Mouse (Mus musculus) monocyte, adult 5-6 weeks (primary cell): Measurements from ENCODE around the gene D1Pas1. TPM values are rescaled to one million over a fixed set of nuclear protein-coding genes. Genes with fewer than 3 reads are reported as not detected.

Source experiments
- ATAC-seq: fragments of 153-309, 156-312 bp; replicated peaks from 2 replicates; pipeline ENCODE4 v1.8.0; 2017; ENCODE audit warnings: mild to moderate bottlenecking; ENCODE audit not compliant: low TSS enrichment, insufficient number of reproducible peaks, severe bottlenecking, poor library complexity, low FRiP score
- total RNA-seq: library from RNA; stranded (forward); fragments of 200-1000, 200-491, 200-594 nt; gene quantifications from 3 replicates; pipeline ENCODE4 v1.2.3, GENCODE M21; 2017

D1Pas1 gene
- total RNA-seq, 1 experiment from 2014 or later: 0.38 TPM

DNA sequence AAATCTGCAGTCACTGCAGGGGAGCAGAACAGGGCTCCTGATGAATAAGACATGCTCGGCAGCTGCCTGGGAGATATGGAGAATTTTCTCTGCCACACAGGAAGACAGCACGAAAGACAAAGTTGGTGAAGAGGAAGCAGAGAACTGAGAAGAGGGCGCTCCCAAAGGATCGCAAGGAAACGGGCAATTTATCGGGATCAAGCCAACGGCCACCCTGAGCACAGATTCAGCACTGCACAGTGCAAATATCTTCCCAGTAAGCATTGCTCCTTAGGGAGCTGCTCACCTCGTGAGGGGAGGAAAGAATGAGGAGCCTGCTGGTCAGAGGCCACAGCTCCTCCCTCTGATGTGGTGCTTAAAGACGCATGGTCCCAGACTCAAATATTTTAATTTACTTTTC, 13.3 kb downstream of the D1Pas1 start:
- no peak for ATAC-seq

DNA sequence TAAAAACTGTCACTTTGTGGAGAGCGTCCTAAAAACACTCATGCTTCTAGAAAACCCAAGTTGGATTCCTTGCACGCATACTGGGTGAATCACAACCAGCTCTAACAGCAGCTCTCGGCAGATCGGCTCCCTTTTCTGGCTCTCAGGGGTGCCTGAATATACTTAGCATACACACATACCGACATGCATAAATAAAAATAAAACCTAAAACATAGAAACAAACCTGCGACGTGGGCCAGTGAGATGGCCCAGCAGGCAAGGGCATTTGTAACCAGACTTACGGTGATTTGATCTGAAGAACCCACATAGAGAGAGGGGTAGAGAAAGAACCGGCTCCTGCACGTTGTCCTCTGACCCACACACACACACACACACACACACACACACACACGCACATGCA, 17.9 kb downstream of the D1Pas1 start:
- no peak for ATAC-seq

DNA sequence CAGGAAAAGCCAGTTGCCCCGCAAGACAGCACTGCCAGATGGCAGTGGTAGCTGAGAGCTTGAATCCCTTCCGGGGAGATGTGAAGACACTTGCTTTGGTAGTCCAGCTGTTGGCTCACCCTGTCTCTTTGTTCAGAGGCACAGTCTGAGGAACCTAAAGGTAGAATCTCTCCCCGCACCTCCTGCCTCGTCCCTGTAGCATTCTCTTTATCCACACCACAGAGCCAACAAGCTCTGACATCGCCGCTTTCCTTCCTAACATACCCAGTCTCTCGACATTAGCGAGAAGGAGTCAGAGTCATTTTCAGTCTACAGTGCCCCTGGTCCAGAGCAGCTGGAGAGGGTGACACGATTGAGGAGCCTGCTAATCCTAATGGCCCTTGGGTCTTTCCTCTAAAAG, 18.9 kb downstream of the D1Pas1 start:
- no peak for ATAC-seq

DNA sequence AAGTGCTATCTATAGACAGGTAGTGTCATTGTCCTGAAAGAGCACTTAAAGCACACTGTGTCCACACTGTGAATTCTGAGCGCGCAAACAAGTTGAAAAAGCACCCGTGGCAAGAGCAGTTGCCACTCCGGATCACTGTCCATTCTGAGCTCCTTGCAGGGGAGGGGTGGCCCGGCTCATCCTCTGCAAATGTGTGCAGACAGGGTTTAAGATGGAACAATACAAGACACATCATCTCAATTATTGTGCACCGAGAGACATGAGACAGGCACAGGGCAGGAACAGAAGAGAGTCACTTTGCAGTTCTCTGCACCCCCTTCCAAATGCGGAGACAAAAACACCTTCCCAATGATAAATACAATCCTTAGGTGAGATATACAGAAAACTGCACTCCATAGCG, 19.3 kb downstream of the D1Pas1 start:
- no peak for ATAC-seq

DNA sequence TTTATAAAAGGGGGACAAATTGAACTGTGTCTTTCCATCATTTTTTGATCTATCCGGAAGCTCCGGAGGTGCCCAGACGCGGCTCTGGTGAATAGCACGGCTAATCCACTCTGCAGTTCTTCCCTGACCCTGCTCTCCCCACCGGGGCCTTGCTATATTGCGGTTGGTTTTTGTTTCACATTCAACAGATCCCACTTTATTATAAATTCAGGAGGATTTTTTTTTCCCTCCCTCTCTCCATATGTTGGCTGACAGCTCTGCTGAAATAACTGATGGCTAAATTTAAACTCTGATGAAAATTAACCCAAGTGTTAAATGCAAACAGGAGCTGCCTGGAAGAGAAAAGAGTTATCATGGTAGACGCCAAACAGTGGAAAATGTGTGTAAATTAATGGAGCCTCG, 21.1 kb downstream of the D1Pas1 start:
- ATAC-seq: no peak

DNA sequence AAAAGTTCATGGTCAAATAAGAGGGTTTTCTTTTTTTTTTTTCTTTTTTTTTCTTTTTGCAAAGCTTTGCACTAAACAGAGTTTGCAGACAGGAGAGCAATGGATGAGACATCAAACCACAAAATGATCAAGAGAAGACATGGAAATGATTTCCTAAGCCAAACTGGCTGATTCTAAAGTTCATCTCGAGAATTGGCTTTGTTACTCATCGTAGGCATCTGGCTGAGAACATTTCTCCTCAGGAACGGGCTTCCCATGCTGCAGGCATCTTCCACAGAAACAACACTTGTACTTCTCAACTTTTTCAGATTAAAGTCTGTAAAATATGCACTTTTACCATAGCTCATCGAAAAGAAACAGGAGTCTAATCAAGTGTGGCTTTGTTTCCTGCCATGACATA, 21.6 kb downstream of the D1Pas1 start:
- ATAC-seq: no peak

DNA sequence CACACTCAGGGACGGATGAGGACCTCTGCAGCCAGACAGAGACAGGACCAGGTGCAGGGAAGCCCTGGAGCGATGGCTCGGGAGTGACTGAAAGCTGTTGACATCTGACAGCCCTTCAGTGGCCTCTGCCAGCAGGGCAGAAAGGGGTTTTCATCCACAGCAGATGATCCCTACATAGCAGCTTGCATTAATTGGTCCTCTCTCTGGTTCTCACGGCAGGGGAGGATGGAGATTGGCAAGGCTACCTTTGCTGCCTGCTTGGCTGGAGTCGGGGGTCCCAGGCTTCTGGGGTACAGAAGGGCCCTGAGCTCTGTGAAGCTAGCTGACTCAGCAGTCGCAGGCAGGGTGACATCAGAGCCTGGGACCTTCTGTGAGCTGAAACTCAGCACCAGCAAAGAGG, 24.3 kb downstream of the D1Pas1 start:
- no peak for ATAC-seq

DNA sequence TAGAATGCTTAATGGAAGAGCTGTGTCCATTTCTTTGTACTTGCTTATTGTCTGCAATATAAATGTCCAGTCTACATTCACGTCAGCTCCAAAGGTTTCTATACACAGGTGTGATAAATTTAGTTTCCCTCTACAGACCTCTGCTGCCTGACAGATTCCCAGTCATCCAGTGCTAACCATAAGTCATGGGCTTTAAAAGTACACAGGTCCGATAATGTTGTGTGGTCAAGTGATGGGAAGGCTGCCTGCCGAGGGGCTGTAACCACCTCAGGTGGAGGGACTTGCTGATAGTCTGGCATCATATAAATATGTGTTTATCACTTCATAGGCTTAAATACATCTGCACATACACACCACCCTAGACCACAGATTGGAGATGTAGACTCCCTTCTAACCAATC, 24.9 kb downstream of the D1Pas1 start:
- no peak for ATAC-seq

DNA sequence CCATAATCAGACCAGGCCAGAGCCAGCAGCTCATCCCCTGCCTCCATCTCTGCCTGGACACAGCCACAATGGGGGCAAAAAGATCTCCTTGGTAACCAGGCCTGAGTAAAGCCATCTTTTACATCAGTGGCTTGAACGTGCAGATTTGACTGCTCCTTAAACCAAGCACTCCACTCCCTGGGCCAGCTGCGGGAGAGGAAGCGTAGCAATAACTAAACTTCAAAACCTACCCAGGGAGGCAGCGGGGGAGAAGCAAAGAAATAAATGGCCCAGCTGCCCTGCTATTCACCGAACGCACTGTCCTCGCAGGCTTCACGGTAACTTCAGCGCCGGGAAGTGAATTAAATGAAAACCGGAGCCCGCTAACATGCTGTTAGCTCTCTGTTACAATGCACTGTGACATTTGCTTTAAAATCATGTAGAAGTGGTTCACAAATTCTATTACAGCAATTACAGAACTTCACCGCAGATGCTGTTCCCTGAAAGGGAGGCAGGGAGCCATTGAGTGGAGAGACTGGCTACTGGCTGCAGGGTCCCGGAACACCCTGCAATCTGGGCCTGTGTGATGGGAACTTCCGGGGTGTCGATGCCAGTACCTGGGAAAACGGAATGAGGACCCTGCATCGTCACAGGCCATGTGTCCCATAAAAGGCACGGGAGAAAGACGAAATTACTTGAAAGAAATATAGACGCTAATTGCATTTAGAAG, 30.5 kb downstream of the D1Pas1 start:
- no peak for ATAC-seq

DNA sequence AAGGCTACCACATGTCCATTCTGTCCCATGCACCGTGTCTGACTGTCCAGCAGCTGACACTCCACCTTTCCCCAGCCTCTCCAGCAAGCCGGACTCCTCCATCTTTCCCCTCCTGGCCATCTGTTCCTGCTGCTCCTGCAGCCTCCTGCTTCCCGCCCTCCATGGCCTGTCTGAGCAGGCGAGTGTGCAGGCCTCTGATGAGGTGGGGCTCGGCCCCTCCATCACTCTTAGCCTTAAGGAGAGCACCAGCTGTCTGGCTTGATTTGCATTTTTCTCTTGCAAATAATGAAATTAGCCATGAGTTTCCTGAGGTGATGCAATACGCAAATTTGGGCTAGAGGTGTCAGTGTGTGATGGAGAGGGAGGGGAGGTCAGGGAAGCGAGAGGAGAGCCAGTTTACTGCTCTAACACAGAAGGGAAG, 36.2 kb downstream of the D1Pas1 start:
- ATAC-seq: no peak

DNA sequence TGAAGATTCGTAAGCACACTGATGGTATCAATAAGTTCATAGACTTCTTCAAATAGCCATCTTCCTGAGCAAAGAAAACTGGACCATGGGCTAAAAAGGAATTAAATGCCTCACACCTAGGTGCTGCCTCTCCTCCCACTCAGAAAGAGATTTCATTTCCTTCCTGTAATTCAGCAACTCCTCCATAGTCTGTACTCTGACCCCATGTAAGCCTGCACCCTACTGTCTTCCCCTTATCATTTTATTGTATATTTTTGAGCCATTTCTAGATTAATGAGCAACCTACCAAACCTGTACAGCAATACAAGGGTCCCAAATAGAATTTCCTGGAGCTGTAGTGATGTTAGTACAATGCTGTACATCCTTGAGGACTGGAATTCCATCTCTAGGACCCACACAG, 37.1 kb downstream of the D1Pas1 start:
- no peak for ATAC-seq

DNA sequence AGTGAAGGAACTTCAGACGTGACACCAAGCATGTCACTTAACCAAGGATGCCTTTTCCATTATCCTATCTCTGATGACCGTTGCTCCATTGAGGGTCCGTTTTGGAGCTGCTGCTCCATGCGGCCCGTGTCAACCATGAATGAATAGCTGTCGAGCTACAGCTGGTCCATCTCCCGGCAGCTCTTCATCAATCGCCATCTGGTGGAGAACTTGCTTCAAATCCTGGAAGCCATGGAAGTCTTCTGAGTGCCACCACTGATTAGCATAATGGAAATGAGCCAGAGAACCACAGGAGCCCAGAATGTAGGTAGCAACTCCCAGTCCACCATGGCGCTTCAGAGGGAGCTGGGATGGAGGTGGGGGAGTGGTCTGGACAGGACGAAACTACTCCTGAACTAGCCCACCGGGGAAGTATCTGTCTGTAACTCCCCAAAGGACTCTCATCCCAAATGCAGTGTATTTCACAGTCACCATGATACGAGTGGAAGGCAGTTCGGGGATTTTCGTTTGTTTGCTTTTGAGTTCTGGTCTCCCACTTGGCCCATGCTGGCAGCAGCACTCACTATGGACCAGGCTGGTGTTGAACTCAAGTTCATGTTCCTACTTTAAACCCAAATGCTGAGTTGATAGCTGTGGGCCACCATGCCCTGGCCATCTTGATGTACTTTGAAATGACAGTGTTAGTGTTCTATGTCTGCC, 39.2 kb downstream of the D1Pas1 start:
- no peak for ATAC-seq

DNA sequence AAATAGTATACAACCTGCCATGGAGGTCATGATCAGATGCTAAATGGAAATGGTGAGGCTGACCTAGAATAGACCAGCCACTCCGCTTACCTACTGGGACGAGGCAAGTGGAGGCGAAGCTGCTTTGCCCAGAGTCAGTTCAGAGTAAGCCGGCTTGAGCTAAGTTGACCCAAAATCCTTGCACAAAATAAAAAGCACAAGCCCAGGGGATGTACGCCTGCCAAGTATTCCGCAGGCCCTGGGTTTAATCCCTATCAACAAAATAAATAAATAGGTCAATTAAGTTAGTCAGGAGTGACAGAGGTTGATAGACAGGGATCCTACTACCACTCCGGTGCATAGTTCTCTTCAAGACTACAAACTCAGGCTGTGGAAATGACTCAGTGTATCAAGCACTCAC, 41.0 kb downstream of the D1Pas1 start:
- ATAC-seq: no peak

DNA sequence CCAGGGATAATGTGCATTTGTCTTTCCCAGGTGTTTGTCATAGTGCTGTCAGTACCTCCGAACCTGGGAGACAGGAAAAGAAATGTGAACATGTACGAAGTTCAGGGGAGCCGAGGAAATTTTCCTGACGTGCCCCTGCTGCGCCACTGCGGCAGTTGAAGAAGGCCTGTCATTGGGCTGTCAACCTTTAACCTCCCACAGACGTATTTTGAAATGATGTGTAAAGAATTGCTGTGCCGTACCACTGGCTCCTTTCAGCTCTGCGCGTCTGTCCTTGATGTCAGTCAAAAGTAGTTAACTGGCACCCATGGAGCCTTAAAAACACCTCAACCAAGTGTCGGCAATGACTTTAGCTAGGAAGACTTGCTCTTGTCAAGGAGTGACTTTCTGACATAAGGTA, 42.9 kb downstream of the D1Pas1 start:
- no peak for ATAC-seq

DNA sequence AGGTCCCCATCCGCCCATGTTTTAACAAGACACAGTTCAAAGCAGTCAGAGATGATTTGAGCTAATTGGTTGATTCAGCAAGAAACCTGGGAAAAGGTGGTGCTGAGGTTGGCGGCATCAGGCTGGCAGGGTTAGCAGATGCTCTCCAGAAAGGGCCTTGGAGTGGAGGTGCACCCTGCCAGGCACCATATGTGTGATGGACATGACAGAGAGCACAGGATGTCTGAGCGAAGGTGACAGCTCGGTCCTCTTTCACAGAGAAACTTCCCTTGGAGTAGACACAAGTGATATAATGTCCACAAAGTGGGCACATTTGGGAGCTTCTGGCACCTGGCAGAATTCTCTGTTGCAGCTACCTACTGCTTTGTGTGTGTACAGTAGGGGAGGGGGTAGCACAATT, 44.4 kb downstream of the D1Pas1 start:
- ATAC-seq: no peak

DNA sequence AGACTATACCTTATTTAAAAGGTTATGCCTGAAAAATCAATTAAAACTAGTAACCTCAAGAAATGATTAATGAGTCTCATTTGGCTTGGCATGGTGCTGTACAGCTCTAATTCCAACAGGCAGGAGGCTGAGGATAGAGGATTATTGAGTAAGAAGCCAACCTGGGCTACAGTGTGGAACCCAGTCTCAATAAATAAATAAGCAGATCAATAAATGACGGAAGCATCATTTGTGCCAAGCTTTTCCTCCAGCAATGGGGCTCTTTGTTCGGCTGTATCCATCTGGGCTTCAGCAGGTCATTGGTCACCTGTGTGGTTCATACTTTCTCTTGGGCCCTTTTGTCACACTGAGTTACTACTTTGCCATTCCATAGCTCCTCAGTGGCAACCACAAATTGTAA, 46.9 kb downstream of the D1Pas1 start:
- no peak for ATAC-seq

DNA sequence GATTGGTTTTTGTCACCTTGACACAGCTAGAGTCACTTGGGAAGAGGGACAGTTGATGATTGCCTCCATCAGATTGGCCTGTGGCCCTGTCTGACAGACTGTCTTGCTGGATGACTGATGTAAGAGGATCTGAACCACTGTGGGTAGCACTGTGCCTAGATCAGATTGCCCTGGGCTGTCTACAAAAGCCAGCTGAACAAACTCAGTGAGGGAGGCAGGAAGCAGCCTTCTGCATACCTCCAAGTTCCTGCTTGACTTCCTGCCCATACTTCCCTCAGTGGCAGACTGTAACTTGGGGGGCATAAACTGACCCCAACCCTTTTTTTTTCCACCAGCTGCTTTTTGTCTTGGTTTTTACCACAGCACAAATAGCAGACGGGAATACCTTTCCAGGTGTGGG, 48.5 kb downstream of the D1Pas1 start:
- ATAC-seq: no peak

DNA sequence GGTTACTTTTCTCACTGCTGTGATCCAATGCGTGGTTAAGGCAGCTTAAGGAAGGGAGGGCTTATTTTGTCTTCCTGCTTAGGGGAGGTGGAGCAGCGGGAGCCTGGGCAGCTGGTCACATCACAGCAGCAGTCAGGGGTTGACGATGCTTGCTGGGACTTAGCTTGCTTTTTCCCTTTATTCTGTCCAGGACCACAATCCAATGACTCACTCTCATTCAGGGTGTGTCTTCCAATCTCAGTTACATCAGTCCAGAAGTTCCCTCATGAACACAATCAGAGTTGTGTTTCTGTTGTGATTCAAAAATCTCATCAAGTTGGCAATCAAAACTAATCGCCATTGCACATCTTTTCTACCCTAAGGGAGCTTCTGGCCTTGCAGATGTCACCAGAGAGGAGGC, 48.9 kb downstream of the D1Pas1 start:
- ATAC-seq: no peak

DNA sequence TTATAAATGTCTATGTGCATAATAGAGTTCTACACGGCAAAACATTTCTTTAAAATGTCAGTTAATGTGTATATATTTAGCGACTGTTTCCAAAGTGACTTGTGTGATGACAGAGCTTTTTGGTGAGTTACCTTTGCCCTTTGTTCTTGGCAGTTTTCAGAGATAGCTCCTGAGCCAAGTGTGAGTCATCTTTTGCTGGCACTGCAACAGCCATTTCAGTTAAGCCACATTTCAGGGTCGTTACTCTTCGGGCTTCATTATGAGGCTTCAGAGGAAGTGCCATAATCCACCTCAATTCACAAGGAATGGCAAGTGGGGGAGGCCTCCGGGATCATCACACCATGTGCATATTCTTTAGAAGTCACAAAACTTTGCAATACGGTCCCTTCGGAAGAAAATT, 52.8 kb downstream of the D1Pas1 start:
- no peak for ATAC-seq
